Mouse (Mus musculus): ENCODE results near the gene Xxylt1.

GRCm38 (mm10) chr16:31077396-31077795 is 3.8 kb downstream of the Xxylt1 start:
- TF ChIP-seq POLR2A (IDR thresholded peaks at IDR 0.05; ENCODE audit: low read depth, low read length) = no peak
- no peak for TF ChIP-seq CTCF (IDR thresholded peaks at IDR 0.05; ENCODE audit: extremely low read depth, insufficient read depth, insufficient read length, insufficient replicate concordance)

All from spleen, adult 2 months (tissue).